Mouse (Mus musculus) liver, postnatal 0 days (tissue): ENCODE measurements around the gene Pdcl3.

Experiments
- CTCF ChIP-seq: sonication (generic); IDR thresholded peaks from 2 replicates; pipeline ENCODE4 v1.5.1; 2016; ENCODE audit warnings: antibody characterized with exemption, low read depth
- EP300 ChIP-seq: IDR thresholded peaks from 2 replicates; pipeline ENCODE4 v1.6.1; 2016; ENCODE audit warnings: antibody characterized with exemption, low read depth, mild to moderate bottlenecking

DNA sequence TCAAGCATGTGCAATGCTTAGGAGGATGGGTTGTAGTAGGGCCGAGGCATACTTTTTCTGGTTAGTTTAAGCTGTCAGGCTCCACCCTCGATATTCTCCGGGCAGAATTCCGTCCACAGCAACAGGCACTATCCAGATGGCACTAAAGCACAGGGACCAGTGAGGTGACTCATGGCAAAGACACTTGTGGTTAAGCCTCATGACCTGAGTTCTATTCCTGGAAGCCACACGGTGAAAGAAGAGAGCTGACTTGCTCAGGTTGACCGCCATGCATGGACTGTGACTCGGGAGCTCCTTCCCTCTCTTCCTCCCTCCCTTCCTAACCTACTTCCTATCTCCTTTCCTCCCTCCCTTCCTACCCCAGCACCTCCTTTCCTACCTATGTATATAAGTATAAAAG, 5.5 kb upstream of the Pdcl3 start:
- TF ChIP-seq CTCF (no peak), EP300 (no peak)
